Mouse (Mus musculus) lung, postnatal 0 days (tissue): Measurements from ENCODE around the gene Hectd1.

Source experiments
- CTCF ChIP-seq: IDR thresholded peaks from 2 replicates; pipeline ENCODE4 v1.5.1; 2016; ENCODE audit warnings: antibody characterized with exemption, mild to moderate bottlenecking
- EP300 ChIP-seq: IDR thresholded peaks from 2 replicates; pipeline ENCODE4 v1.6.1; 2016; ENCODE audit warnings: antibody characterized with exemption, mild to moderate bottlenecking, control low read depth

DNA sequence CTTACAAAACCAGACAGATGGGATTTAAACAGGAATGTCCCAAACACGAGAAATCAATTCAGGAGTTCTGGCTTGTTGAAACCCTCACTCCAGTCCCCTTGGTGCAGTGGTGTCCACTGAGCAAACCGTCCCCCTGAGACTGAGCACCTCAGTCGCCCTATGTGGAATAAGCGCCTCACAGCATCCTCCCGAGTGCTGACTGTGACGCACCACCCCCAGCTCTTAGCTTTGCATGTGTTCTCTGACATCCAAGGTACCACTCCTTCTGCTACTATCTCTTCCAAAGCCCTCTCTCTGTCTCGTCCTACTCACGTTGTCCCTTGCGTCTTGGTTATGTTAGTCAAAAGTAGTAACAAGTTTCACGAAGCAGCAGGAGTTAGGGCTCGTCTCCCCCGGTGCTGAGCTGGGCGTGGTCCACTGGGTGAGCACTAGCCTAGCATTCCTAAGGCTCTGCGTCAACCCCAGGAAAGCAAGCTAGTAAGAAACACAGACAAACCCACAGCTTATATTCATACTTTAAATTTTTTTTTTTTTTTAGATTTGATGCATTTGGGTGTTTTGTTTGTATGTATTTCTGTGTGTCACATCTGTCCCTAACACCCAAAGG lies 94.6 kb downstream of the Hectd1 start:
- TF ChIP-seq CTCF (no peak), EP300 (no peak)
